Mouse (Mus musculus) midbrain, embryonic 11.5 days (tissue): ENCODE results near the gene Arx. TPM values are rescaled to one million over a fixed set of nuclear protein-coding genes. Genes with fewer than 3 reads are reported as not detected.

Source experiments
- ATAC-seq: fragments of 200-750 bp; cut with Nextera tagmentation; 2 replicates; pipeline ENCODE4 v1.8.0; 2017; ENCODE audit warnings: moderate TSS enrichment, moderate library complexity; ENCODE audit not compliant: low FRiP score
- DNase-seq: peaks from one replicate; pipeline ENCODE4 v3.0.0; 2015; ENCODE audit warnings: low spot score; ENCODE audit errors: missing footprints
- H3K27ac ChIP-seq: fragments of 300-500 bp; sonication (generic); 2 replicates; pipeline ENCODE4 v1.5.1; 2014; ENCODE audit warnings: low read depth, low read length
- H3K27me3 ChIP-seq: fragments of 300-500 bp; sonication (generic); 2 replicates; pipeline ENCODE4 v1.6.1; 2014; ENCODE audit warnings: mild to moderate bottlenecking, low read length, moderate library complexity, mixed read lengths; ENCODE audit not compliant: control insufficient read depth, insufficient read depth
- H3K36me3 ChIP-seq: fragments of 300-500 bp; sonication (generic); 2 replicates; pipeline ENCODE4 v1.6.1; 2014; ENCODE audit warnings: mild to moderate bottlenecking, low read length, moderate library complexity, mixed read lengths; ENCODE audit not compliant: control insufficient read depth, insufficient read depth
- H3K4me1 ChIP-seq: fragments of 300-500 bp; sonication (generic); 2 replicates; pipeline ENCODE4 v1.6.1; 2014; ENCODE audit warnings: low read length; ENCODE audit not compliant: control insufficient read depth, insufficient read depth
- H3K4me2 ChIP-seq: fragments of 300-500 bp; sonication (generic); 2 replicates; pipeline ENCODE4 v1.6.1; 2014; ENCODE audit warnings: mild to moderate bottlenecking, moderate library complexity
- H3K4me3 ChIP-seq: fragments of 300-500 bp; sonication (generic); 2 replicates; pipeline ENCODE4 v1.5.1; 2014; ENCODE audit warnings: low read depth, low read length
- H3K9ac ChIP-seq: fragments of 300-500 bp; sonication (generic); 2 replicates; pipeline ENCODE4 v1.6.1; 2014; ENCODE audit warnings: low read length
- H3K9me3 ChIP-seq: fragments of 300-500 bp; sonication (generic); 2 replicates; pipeline ENCODE4 v1.6.1; 2016; ENCODE audit warnings: low read length; ENCODE audit not compliant: control insufficient read depth
- WGBS: fragments of 180-500 bp; shearing (Covaris S2); extraction: QIAGEN DNeasy Blood & Tissue Kit; methylation state at CpG from one replicate; pipeline ENCODE4 v1.1.7; 2014; 5-methylcytosine and 5-hydroxymethylcytosine counted together
- polyA plus RNA-seq: library from polyadenylated mRNA; unstranded; fragments of >200 nt; fragmentation: Nextera tagmentation; extraction: Ambion mirVana; gene quantifications from 2 replicates; pipeline ENCODE4 v1.2.1, GENCODE M21; 2014

The Arx gene
- 6.3 and 7.5 TPM in 2 replicates for polyA plus RNA-seq

DNA sequence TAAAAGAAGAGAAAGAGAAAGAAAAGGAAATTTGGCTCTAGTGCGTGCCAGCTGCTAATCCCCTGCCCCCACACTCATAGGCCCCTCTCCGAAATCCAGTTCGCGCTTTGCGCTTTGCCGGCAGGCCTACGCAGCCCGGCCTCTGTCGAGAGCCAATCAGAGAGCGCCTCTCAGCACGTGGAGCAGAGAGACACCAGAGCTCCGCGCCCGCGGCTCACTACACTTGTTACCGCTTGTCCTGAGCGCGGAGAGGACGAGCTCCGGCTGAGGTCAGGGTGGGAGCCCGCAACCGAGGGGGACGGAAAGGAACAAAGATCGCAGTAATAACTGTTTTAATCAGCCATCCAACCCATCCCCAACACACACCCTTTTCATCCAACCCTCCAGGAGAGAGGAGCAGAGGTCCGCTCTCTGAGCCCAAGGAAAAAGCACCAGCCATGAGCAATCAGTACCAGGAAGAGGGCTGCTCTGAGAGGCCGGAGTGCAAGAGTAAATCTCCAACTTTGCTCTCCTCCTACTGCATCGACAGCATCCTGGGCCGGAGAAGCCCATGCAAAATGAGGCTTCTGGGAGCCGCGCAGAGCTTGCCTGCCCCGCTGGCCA lies at the start of gene Arx:
Arx (plus strand) TSS at position 155 of the 603 bp plus-strand sequence.
- H3K4me3 ChIP-seq, result peak within 1 kb of the TSS; percentile 23
- no peaks in the 10 kb centered on the region for H3K36me3 ChIP-seq
- H3K9ac ChIP-seq, result 0 out of 2 replicates have a peak within 1 kb of the TSS, but pooled peaks have one; percentile 24
- no peak within 1 kb of the TSS for H3K27ac ChIP-seq
- ATAC-seq (peak; percentile 94), DNase-seq (peak; percentile 94)
- no peaks in the 10 kb centered on the region for H3K9me3 ChIP-seq
- peak within 1 kb of the TSS; percentile 16 for H3K4me2 ChIP-seq
- H3K4me1 ChIP-seq, result peaks cover 5% of the 10 kb centered on the region; the same call in 1 of the 2 replicates
- WGBS, result 18% methylated on average over 31 of the region's 31 CpGs
- H3K27me3 ChIP-seq, result peaks cover 67% of the 10 kb centered on the region

DNA sequence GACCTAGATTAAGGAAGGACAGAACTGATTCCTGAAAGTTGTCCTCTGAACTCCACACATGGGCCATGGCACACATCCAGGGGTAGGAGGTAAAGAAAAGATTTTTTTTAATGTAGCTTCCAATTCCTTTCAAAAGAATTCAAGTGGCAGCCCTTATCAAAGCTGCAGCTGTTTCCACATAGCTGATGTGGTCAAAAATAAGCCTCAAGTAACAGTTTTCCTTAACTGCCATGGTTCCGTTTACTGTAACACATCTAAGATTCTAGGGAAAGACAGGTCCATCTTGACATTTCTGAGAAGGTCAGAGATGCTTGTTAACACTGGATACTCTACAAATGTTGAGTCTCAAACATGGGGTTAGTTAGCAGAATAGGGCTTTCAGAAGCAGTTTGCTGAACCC lies 34.9 kb upstream of the Arx start:
- Histone ChIP-seq H3K27me3 (no peaks in the 10 kb centered on the region), H3K4me2 (no peak overlapping the region), H3K4me3 (no peak overlapping the region), H3K4me1 (no peaks in the 10 kb centered on the region), H3K9me3 (no peaks in the 10 kb centered on the region), H3K36me3 (no peaks in the 10 kb centered on the region), H3K27ac (no peak overlapping the region), H3K9ac (no peak overlapping the region)
- WGBS, result 90% methylated on average over 1 of the region's 1 CpGs
- DNase-seq (no peak), ATAC-seq (no peak)

DNA sequence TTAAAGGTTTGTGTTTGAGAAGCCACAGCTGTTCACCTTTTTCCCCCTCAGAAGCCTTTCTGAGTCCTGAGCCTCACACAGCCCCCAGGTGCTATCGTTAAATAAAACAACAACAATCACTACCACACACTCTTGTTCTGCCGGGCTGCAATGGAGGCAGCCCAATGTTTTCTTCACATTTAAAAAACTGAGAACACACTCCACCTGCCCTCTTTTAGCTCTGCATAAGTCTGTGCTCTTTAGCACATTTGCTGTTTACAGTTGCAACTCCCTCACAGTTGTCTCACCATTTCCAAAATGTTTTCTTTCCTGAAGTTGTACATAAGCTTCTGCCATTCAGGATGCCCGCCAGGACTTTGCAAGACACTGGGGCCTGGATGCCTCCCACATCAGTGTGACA lies 10.6 kb upstream of the Arx start:
- no peak overlapping the region for H3K27ac ChIP-seq
- no peaks in the 10 kb centered on the region for H3K4me1 ChIP-seq
- no peak for DNase-seq
- no peak overlapping the region for H3K9ac ChIP-seq
- no peaks in the 10 kb centered on the region for H3K9me3 ChIP-seq
- 32% methylated on average over 3 of the region's 3 CpGs for WGBS
- H3K27me3 ChIP-seq, result peaks cover 10% of the 10 kb centered on the region
- no peak for ATAC-seq
- no peaks in the 10 kb centered on the region for H3K36me3 ChIP-seq
- H3K4me3 ChIP-seq, result no peak overlapping the region
- H3K4me2 ChIP-seq, result no peak overlapping the region

DNA sequence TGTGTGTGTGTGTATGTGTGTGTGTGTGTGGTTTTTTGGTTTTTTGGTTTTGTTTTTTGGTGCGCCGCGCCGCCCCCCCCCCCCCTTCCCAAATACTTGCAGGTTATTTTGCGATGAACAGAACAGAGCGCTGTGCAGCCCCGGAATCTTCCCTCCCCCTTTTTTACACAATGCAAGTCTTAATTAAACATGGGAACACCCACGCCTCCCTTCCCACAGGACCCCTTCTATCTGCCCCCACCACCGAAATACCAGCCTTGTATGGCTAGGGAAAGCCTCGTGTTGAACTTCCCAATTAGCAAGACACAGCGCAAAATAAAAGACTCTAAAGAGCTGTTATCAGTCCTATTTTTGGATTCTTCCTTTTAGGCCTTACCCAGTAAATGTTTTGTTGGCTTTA lies 6.3 kb upstream of the Arx start:
- Histone ChIP-seq H3K9ac (no peak overlapping the region), H3K27me3 (peaks cover 41% of the 10 kb centered on the region), H3K9me3 (no peaks in the 10 kb centered on the region), H3K4me1 (no peaks in the 10 kb centered on the region), H3K27ac (no peak overlapping the region), H3K4me2 (no peak overlapping the region), H3K4me3 (no peak overlapping the region), H3K36me3 (no peaks in the 10 kb centered on the region)
- no peak for ATAC-seq
- no peak for DNase-seq
- WGBS, result 27% methylated on average over 7 of the region's 11 CpGs

DNA sequence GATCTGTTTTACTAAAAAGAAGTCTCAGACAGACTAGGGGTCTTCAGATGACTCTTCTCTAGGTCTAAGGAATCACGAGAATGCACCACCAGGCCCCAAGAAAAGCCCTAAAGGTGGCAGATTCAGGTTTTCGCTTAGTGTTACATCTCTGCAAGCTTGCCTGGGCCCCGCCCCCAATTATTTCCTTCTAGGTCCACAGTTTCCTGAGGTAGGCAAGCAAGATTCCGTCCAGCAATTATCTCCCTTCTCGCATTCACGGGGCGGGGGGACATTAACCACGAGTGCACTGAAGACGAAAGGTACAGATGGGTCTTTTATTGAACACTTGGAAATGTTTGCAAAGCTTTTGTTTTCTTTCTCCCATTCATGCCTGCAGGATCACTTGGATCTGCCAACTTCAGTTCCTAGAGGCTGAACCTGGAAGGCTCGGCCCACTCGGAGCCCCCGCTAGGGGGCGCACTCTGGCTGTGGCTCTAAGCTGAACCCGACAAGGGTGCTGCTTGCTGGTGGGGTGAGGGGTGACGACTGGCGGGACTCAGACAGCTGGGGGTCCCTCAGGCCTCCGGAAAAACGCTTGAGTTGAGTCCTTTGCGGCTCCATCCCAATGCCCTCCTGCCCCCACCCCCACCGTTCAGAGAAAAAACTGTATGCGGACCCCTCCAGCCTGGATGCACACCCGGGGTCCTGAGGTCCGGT lies 5.1 kb upstream of the Arx start:
- no peaks in the 10 kb centered on the region for H3K36me3 ChIP-seq
- H3K27ac ChIP-seq, result no peak overlapping the region
- DNase-seq (peak; percentile 97), ATAC-seq (peak; percentile 76)
- H3K4me1 ChIP-seq, result no peaks in the 10 kb centered on the region
- WGBS, result 14% methylated on average over 23 of the region's 23 CpGs
- no peak overlapping the region for H3K9ac ChIP-seq
- H3K4me3 ChIP-seq, result no peak overlapping the region
- H3K27me3 ChIP-seq, result peaks cover 52% of the 10 kb centered on the region
- H3K9me3 ChIP-seq, result no peaks in the 10 kb centered on the region
- H3K4me2 ChIP-seq, result peak overlapping the region; percentile 26

DNA sequence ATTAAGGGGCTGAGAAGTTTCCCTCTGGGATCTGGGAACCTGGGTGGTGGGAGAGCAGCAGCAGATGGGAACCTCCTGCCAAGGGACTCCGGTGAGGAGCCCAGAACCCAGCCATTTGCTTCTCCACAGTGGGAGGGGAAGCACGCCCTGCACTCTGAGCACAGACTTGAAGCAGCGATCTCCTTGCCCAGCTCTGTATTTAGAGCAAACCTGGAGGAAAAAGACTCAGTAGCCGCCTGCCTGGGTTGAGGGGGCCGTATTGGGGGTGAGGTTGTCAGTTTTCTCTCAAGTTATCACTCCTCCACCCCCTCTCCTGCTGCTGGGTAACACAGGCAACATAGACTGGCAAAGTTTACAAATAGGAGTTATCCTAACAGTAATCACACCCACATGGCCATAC lies 4.5 kb upstream of the Arx start:
- Histone ChIP-seq H3K4me3 (no peak overlapping the region), H3K4me2 (peak overlapping the region; percentile 26), H3K9ac (no peak overlapping the region), H3K9me3 (no peaks in the 10 kb centered on the region), H3K4me1 (no peaks in the 10 kb centered on the region), H3K27me3 (peaks cover 55% of the 10 kb centered on the region), H3K36me3 (no peaks in the 10 kb centered on the region), H3K27ac (no peak overlapping the region)
- DNase-seq, result no peak
- peak; percentile 12 for ATAC-seq
- 21% methylated on average over 5 of the region's 5 CpGs for WGBS

DNA sequence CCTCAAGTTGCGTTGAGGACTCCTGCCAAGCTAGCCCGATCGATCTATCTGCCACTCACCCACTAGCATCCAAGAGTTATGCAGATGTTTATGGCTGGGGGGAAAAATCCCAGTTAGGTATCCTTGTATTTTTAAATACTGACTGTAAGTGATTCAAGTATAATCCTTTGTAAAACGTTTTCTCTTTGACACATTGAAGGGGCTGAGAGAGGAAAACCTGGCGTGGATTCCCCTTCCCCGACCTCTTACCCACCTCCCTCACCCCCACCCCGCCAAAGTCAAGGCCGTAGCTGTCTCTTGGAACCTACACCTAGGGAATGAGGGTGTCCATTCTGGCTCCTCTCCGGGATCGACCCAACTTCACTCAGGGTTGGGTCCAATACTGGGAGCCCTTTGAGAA lies 1.2 kb upstream of the Arx start:
- DNase-seq (peak; percentile 85), ATAC-seq (no peak)
- Histone ChIP-seq H3K27me3 (peaks cover 67% of the 10 kb centered on the region), H3K4me1 (peaks cover 5% of the 10 kb centered on the region; the same call in 1 of the 2 replicates), H3K4me2 (no peak overlapping the region), H3K9ac (no peak overlapping the region), H3K27ac (no peak overlapping the region), H3K9me3 (no peaks in the 10 kb centered on the region), H3K4me3 (no peak overlapping the region), H3K36me3 (no peaks in the 10 kb centered on the region)
- 21% methylated on average over 10 of the region's 10 CpGs for WGBS

DNA sequence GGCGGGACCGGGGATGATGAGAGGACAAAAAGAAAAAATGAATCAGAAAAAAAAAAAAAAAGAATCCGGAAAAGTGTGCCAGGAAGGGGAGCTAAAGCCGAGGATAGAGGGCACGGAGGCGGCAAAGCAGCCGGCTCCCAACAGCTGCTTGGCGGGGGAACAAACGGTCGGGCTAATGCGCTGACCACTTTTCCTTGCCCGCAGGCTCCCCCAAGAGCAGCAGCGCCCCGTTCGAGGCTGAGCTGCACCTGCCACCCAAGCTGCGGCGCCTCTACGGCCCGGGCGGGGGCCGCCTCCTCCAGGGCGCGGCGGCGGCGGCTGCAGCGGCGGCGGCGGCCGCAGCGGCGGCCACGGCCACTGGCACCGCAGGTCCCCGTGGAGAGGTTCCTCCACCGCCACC lies 2.1 kb downstream of the Arx start:
- ATAC-seq, result no peak
- Histone ChIP-seq H3K27me3 (peaks cover 63% of the 10 kb centered on the region), H3K4me3 (peak overlapping the region; percentile 37), H3K4me1 (peaks cover 5% of the 10 kb centered on the region; the same call in 1 of the 2 replicates), H3K9ac (peak overlapping the region; percentile 36), H3K4me2 (peak overlapping the region; percentile 51), H3K27ac (no peak overlapping the region), H3K9me3 (no peaks in the 10 kb centered on the region), H3K36me3 (no peaks in the 10 kb centered on the region)
- WGBS, result 18% methylated on average over 10 of the region's 37 CpGs
- DNase-seq, result peak; percentile 87

DNA sequence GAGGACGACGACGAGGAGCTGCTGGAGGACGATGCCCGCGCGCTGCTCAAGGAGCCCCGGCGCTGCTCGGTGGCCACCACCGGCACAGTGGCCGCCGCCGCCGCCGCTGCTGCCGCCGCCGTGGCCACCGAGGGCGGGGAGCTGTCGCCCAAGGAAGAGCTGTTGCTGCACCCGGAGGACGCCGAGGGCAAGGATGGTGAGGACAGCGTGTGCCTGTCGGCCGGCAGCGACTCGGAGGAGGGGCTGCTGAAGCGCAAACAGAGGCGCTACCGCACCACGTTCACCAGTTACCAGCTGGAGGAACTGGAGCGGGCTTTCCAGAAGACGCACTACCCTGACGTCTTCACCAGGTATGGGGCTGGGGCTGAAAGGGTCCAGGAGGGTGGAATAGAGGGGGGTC lies 2.8 kb downstream of the Arx start:
- Histone ChIP-seq H3K36me3 (no peaks in the 10 kb centered on the region), H3K4me3 (peak overlapping the region; percentile 37), H3K4me2 (peak overlapping the region; percentile 51), H3K9me3 (no peaks in the 10 kb centered on the region), H3K4me1 (peaks cover 5% of the 10 kb centered on the region; the same call in 1 of the 2 replicates), H3K9ac (peak overlapping the region; percentile 36), H3K27ac (no peak overlapping the region), H3K27me3 (peaks cover 67% of the 10 kb centered on the region)
- DNase-seq (peak; percentile 89), ATAC-seq (peak; percentile 14; the same call in 1 of the 2 replicates)
- WGBS, result 11% methylated on average over 29 of the region's 37 CpGs
